Mouse (Mus musculus): ENCODE data around the gene Fam167b.

Fam167b gene

GRCm38 (mm10) chr4:129578466-129578865 is at the start of gene Fam167b:
Fam167b (minus strand) TSS chr4:129578549.
- DNase-seq, result peak; percentile 47 to 66

- DNase-seq, result no peak
Measured at GRCm38 (mm10) chr4:129626035-129626434, 47.7 kb upstream of the Fam167b start.

- DNase-seq, result no peak
Measured at GRCm38 (mm10) chr4:129625496-129625895, 47.1 kb upstream of the Fam167b start.

- peak; percentile 73 to 76 for DNase-seq
Measured at GRCm38 (mm10) chr4:129625029-129625370, 46.7 kb upstream of the Fam167b start.

- peak; percentile 80 to 90 for DNase-seq
Measured at GRCm38 (mm10) chr4:129624281-129625028, 46.1 kb upstream of the Fam167b start.

- peak; percentile 55 to 69 for DNase-seq
Measured at GRCm38 (mm10) chr4:129623681-129624091, 45.3 kb upstream of the Fam167b start, which contains the start of gene Ccdc28b. Ccdc28b (minus strand) TSS chr4:129623947.

GRCm38 (mm10) chr4:129622803-129623535 is 44.6 kb upstream of the Fam167b start:
- no peak for DNase-seq

GRCm38 (mm10) chr4:129622120-129622802 is 43.9 kb upstream of the Fam167b start:
- DNase-seq, result no peak

- DNase-seq, result peak in 1 of 2 experiments; percentile 34
Measured at GRCm38 (mm10) chr4:129621283-129621841, 43.0 kb upstream of the Fam167b start.

GRCm38 (mm10) chr4:129620419-129621282 is 42.3 kb upstream of the Fam167b start:
- DNase-seq, result no peak

- DNase-seq, result peak; percentile 97
Measured at GRCm38 (mm10) chr4:129618786-129619691, 40.7 kb upstream of the Fam167b start, which contains the start of gene Iqcc. Iqcc (minus strand) TSS chr4:129619099.

- DNase-seq, result no peak
Measured at GRCm38 (mm10) chr4:129618031-129618430, 39.7 kb upstream of the Fam167b start.

GRCm38 (mm10) chr4:129617121-129617641 is 38.8 kb upstream of the Fam167b start:
- DNase-seq, result no peak

- no peak for DNase-seq
Measured at GRCm38 (mm10) chr4:129616631-129617030, 38.3 kb upstream of the Fam167b start.

- DNase-seq, result no peak
Measured at GRCm38 (mm10) chr4:129615801-129616290, 37.5 kb upstream of the Fam167b start.

- no peak for DNase-seq
Measured at GRCm38 (mm10) chr4:129614093-129614492, 35.7 kb upstream of the Fam167b start, which contains the start of gene Dcdc2b. Dcdc2b (minus strand) TSS chr4:129614257.

- DNase-seq, result no peak
Measured at GRCm38 (mm10) chr4:129610472-129610871, 32.1 kb upstream of the Fam167b start.

- DNase-seq, result no peak
Measured at GRCm38 (mm10) chr4:129610026-129610425, 31.7 kb upstream of the Fam167b start.

- no peak for DNase-seq
Measured at GRCm38 (mm10) chr4:129609139-129609631, 30.8 kb upstream of the Fam167b start.

GRCm38 (mm10) chr4:129608426-129609025 is 30.2 kb upstream of the Fam167b start:
- peak; percentile 85 to 90 for DNase-seq
